Mouse (Mus musculus) neural tube, embryonic 15.5 days (tissue): ENCODE data around the gene Gprin1. TPM values are rescaled to one million over a fixed set of nuclear protein-coding genes. Genes with fewer than 3 reads are reported as not detected.
"Not testable (repeated sequence)": the region's sequence is repeated elsewhere in the genome, so short reads cannot be mapped to it uniquely, and the experiment has no call there.

Experiments
- ATAC-seq: fragments of 200-750 bp; cut with Nextera tagmentation; 2 replicates; pipeline ENCODE4 v1.8.0; 2017; ENCODE audit warnings: mild to moderate bottlenecking, moderate TSS enrichment, moderate library complexity; ENCODE audit not compliant: low FRiP score
- H3K27ac ChIP-seq: fragments of 300-500 bp; sonication (generic); replicated peaks from 2 replicates; pipeline ENCODE4 v1.5.1; 2015; ENCODE audit warnings: mild to moderate bottlenecking, inconsistent platforms
- H3K27me3 ChIP-seq: fragments of 300-500 bp; sonication (generic); replicated peaks from 2 replicates; pipeline ENCODE4 v1.6.1; 2015; ENCODE audit warnings: inconsistent platforms
- H3K36me3 ChIP-seq: fragments of 300-500 bp; sonication (generic); 2 replicates; pipeline ENCODE4 v1.6.1; 2015; ENCODE audit warnings: inconsistent platforms
- H3K4me1 ChIP-seq: fragments of 300-500 bp; sonication (generic); 2 replicates; pipeline ENCODE4 v1.6.1; 2015; ENCODE audit warnings: inconsistent platforms
- H3K4me2 ChIP-seq: fragments of 300-500 bp; sonication (generic); 2 replicates; pipeline ENCODE4 v1.6.1; 2015; ENCODE audit warnings: inconsistent platforms, mild to moderate bottlenecking, moderate library complexity
- H3K4me3 ChIP-seq: fragments of 300-500 bp; sonication (generic); replicated peaks from 2 replicates; pipeline ENCODE4 v1.5.1; 2015; ENCODE audit warnings: mild to moderate bottlenecking, inconsistent platforms
- H3K9ac ChIP-seq: fragments of 300-500 bp; sonication (generic); replicated peaks from 2 replicates; pipeline ENCODE4 v1.6.1; 2015; ENCODE audit warnings: mild to moderate bottlenecking, inconsistent platforms
- H3K9me3 ChIP-seq: fragments of 300-500 bp; sonication (generic); replicated peaks from 2 replicates; pipeline ENCODE4 v1.6.1; 2016; ENCODE audit warnings: inconsistent platforms
- WGBS: fragments of 180-500 bp; shearing (Covaris S2); methylation state at CpG from one replicate; pipeline ENCODE4 v1.1.7; 2015; ENCODE audit warnings: mixed read lengths; 5-methylcytosine and 5-hydroxymethylcytosine counted together
- polyA plus RNA-seq: library from polyadenylated mRNA; unstranded; fragments of >200 nt; fragmentation: Nextera tagmentation; extraction: Ambion mirVana; gene quantifications from 2 replicates; pipeline ENCODE4 v1.2.1, GENCODE M21; 2015

Gene Gprin1
- 10.3 and 21.6 TPM in 2 replicates for polyA plus RNA-seq

- Histone ChIP-seq H3K36me3 (no peaks in the 10 kb centered on the region), H3K27me3 (peaks cover 4% of the 10 kb centered on the region; the same call in 1 of the 2 replicates), H3K4me2 (peak within 1 kb of the TSS; percentile 73), H3K4me3 (peak within 1 kb of the TSS; percentile 62), H3K9ac (peak within 1 kb of the TSS; percentile 74), H3K27ac (peak within 1 kb of the TSS; percentile 91), H3K4me1 (peaks cover 74% of the 10 kb centered on the region), H3K9me3 (no peaks in the 10 kb centered on the region)
- ATAC-seq: peak; percentile 73
- WGBS: 1% methylated on average over 29 of the region's 29 CpGs
Observed at GRCm38 (mm10) chr13:54749864-54750411, at the start of gene Gprin1. TSS of gene Gprin1 (minus strand) at chr13:54749874.

DNA sequence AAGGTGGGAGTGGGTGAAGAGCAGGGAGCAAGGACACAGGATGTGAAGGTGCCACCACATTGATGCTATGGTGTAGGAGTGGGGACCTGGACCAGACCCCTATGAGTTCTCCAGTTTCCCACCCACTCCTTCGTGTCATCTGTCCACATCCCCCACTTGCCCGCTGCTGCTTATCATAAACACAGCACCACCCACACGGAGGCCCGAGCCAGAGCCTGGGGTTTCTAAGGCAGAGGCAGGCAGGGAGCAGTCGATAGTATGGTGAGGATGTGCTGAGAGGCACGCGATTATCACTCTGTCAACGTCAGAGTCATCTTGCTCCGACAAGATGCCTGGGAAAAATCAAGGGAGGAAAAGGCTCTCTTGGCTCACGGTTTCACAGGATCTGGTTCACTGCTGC, 49.1 kb upstream of the Gprin1 start:
- Histone ChIP-seq H3K9ac (no peak overlapping the region), H3K36me3 (no peaks in the 10 kb centered on the region), H3K4me3 (no peak overlapping the region), H3K27me3 (peaks cover 13% of the 10 kb centered on the region), H3K4me2 (no peak overlapping the region), H3K9me3 (no peaks in the 10 kb centered on the region), H3K27ac (no peak overlapping the region), H3K4me1 (no peaks in the 10 kb centered on the region)
- 82% methylated on average over 10 of the region's 10 CpGs for WGBS
- no peak for ATAC-seq

- no peak for ATAC-seq
- Histone ChIP-seq H3K36me3 (no peaks in the 10 kb centered on the region), H3K27me3 (peaks cover 12% of the 10 kb centered on the region), H3K27ac (no peak overlapping the region), H3K9me3 (no peaks in the 10 kb centered on the region), H3K9ac (no peak overlapping the region), H3K4me3 (no peak overlapping the region), H3K4me2 (no peak overlapping the region), H3K4me1 (no peaks in the 10 kb centered on the region)
- 82% methylated on average over 16 of the region's 16 CpGs for WGBS
Observed at GRCm38 (mm10) chr13:54797861-54798643, 48.4 kb upstream of the Gprin1 start.

GRCm38 (mm10) chr13:54797356-54797755, 47.7 kb upstream of the Gprin1 start:
- Histone ChIP-seq H3K27me3 (peaks cover 15% of the 10 kb centered on the region), H3K36me3 (no peaks in the 10 kb centered on the region), H3K4me2 (no peak overlapping the region), H3K4me3 (no peak overlapping the region), H3K4me1 (no peaks in the 10 kb centered on the region), H3K9me3 (no peaks in the 10 kb centered on the region), H3K27ac (no peak overlapping the region), H3K9ac (no peak overlapping the region)
- no peak for ATAC-seq
- 42% methylated on average over 4 of the region's 4 CpGs for WGBS

GRCm38 (mm10) chr13:54794843-54795242, 45.2 kb upstream of the Gprin1 start:
- no peak for ATAC-seq
- Histone ChIP-seq H3K4me2 (no peak overlapping the region), H3K27me3 (peaks cover 26% of the 10 kb centered on the region), H3K36me3 (no peaks in the 10 kb centered on the region), H3K27ac (no peak overlapping the region), H3K9ac (no peak overlapping the region), H3K9me3 (no peaks in the 10 kb centered on the region), H3K4me3 (no peak overlapping the region), H3K4me1 (peaks cover 14% of the 10 kb centered on the region)
- 56% methylated on average over 5 of the region's 5 CpGs for WGBS

DNA sequence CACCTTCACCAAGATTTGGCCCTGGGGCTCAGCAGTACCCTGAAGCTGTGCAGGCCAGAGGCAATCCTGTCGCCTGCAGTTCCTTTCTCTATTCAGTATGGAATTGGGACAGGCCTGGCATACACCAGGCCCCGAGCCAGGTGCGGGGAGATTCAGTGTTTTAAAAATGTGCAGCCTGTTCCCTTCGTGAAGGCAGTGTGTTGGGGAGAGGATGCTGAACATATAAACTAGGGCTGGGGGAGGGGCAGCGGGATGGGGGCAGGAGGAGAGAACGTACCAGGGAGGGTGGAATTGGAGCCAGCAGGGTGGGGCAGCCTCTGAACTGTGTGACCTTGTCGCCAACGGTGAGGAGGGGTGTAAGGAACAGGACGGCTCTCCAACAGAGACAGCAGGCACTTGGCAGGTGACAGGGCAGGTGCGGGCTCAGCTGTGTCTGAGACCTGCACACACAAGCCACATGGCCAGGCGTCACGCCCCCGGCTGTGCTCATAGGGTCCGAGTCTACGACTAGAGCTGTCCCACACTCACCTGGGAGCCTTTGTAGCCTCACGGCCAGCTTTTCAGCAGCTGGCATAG, 44.4 kb upstream of the Gprin1 start:
- no peak overlapping the region for H3K27ac ChIP-seq
- peaks cover 21% of the 10 kb centered on the region for H3K4me1 ChIP-seq
- no peaks in the 10 kb centered on the region for H3K9me3 ChIP-seq
- no peaks in the 10 kb centered on the region for H3K36me3 ChIP-seq
- no peak overlapping the region for H3K4me2 ChIP-seq
- ATAC-seq: no peak
- no peak overlapping the region for H3K9ac ChIP-seq
- no peak overlapping the region for H3K4me3 ChIP-seq
- H3K27me3 ChIP-seq: peaks cover 26% of the 10 kb centered on the region
- WGBS: 75% methylated on average over 16 of the region's 16 CpGs

- H3K27ac ChIP-seq: no peak overlapping the region
- no peaks in the 10 kb centered on the region for H3K9me3 ChIP-seq
- H3K4me3 ChIP-seq: no peak overlapping the region
- H3K4me2 ChIP-seq: no peak overlapping the region
- peaks cover 25% of the 10 kb centered on the region for H3K4me1 ChIP-seq
- WGBS: 21% methylated on average over 21 of the region's 21 CpGs
- no peak for ATAC-seq
- peaks cover 14% of the 10 kb centered on the region for H3K27me3 ChIP-seq
- H3K36me3 ChIP-seq: no peaks in the 10 kb centered on the region
- H3K9ac ChIP-seq: no peak overlapping the region
Observed at GRCm38 (mm10) chr13:54792259-54793230, 42.9 kb upstream of the Gprin1 start.

DNA sequence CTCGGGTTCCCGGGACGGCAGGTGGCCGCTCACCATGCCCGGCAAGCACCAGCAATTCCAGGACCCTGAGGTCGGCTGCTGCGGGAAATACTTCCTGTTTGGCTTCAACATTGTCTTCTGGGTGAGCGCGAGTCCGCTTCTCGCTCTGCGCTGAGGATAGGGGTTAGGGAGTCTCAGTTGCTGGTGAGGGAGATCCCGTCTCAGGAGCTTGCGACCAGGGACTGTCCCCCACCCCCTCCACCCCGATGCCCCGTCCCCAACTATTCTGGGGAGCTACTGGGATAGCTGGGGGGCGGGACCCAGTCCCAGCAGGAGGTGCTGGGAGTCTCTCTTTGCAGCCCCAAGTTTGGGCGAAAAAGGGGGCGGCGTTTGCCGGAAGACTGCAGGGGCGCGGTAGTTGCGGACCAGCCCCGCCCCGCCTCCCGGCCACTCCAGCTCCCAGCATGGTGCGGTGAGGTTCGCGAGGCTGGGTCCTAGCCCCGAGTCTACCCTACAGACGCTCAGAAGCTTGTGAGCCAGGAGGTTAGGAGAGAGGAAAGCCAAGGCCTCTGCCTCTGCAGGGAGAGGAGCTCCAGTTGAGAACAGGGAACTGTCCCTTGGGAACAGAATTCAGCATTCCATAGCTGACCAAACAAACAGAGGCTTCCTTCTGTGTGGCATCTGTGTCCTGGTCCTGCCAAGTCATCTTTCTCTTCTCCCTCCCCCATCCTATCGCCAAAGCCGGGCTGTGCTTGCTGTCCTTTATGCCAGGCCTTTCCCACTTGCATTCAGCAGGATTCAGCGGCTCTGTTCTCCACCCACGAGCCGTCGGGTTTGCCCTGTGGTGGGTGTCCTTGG, 40.1 kb upstream of the Gprin1 start:
- Histone ChIP-seq H3K9me3 (no peaks in the 10 kb centered on the region), H3K36me3 (no peaks in the 10 kb centered on the region), H3K27ac (peak overlapping the region; percentile 66), H3K4me1 (peaks cover 25% of the 10 kb centered on the region), H3K4me2 (peak overlapping the region; percentile 99), H3K9ac (peak overlapping the region; percentile 66), H3K4me3 (peak overlapping the region; percentile 67), H3K27me3 (peaks cover 14% of the 10 kb centered on the region)
- ATAC-seq: peak; percentile 53
- WGBS: 1% methylated on average over 38 of the region's 38 CpGs

GRCm38 (mm10) chr13:54788740-54789560, 39.3 kb upstream of the Gprin1 start, which contains the start of gene Tspan17:
TSS of gene Tspan17 (plus strand) at chr13:54789377.
- peak; percentile 89 for ATAC-seq
- Histone ChIP-seq H3K4me1 (peaks cover 25% of the 10 kb centered on the region), H3K27me3 (peaks cover 14% of the 10 kb centered on the region), H3K9ac (peak within 1 kb of the TSS; percentile 66), H3K36me3 (no peaks in the 10 kb centered on the region), H3K4me3 (peak within 1 kb of the TSS; percentile 67), H3K27ac (peak within 1 kb of the TSS; percentile 66), H3K4me2 (peak within 1 kb of the TSS; percentile 99), H3K9me3 (no peaks in the 10 kb centered on the region)
- 2% methylated on average over 47 of the region's 49 CpGs for WGBS

GRCm38 (mm10) chr13:54787591-54787990, 37.9 kb upstream of the Gprin1 start:
- not testable (repeated sequence) for H3K4me2 ChIP-seq, H3K9me3 ChIP-seq, H3K36me3 ChIP-seq, H3K9ac ChIP-seq, H3K27ac ChIP-seq, ATAC-seq, H3K4me3 ChIP-seq
- H3K4me1 ChIP-seq: peaks cover 25% of the 10 kb centered on the region
- 50% methylated on average over 2 of the region's 2 CpGs for WGBS
- H3K27me3 ChIP-seq: peaks cover 13% of the 10 kb centered on the region
